Mouse (Mus musculus): ENCODE measurements around the gene Cd5l. TPM values are rescaled to one million over a fixed set of nuclear protein-coding genes. Genes with fewer than 3 reads are reported as not detected.

Cd5l gene
- polyA plus RNA-seq, 1 experiment: 0.55 TPM

DNA sequence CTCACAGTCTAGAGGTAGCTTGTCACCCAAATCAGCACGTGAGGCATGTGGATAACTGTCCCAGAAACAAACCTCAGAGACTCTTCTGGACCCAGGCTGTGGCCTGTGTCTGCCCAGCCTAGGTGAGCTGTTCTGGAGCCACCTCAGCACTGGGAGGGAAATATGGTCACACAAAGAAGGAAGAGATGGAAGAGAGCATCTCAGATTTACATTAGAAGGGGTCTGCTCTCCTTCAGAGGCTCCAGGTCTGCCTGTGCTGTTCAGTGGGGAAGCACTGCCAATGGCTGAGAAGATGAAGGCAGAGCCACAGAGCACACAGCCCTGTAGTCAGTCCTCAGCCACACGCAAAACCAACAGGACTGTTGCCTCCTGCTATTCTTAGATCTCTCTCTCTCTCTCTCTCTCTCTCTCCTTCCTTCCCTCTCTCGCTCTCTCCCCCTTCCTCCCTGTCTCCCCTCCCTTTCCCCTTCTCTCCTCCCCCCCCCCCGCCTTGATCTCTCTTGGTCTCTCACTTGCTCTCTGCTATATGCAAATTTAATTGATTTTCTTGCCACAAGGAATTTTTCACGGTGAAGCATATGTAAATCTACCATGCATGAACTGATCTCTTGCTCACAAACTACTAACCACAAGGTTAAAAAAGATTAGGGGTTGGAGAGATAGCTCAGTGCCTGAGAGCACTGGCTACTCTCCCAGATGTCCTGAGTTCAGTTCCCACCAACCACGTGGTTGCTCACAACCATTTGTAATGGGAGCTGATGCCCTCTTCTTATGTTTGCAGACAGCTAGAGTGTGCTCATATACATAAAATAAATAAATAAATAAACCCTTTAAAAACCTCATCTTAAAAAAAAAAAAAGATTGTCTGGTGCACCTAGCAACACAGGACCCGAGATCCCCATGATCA is 24.4 kb downstream of the Cd5l start:
- 62% methylated on average over 7 of the region's 7 CpGs for WGBS
- H3K27me3 ChIP-seq (replicated peaks; ENCODE audit: control insufficient read depth, insufficient read depth, low read length): no peaks in the 10 kb centered on the region
- no peaks in the 10 kb centered on the region for H3K36me3 ChIP-seq (ENCODE audit: control insufficient read depth, insufficient read depth, low read length)
- H3K27ac ChIP-seq (ENCODE audit: insufficient read depth, low read depth, low read length): no peak overlapping the region
- H3K4me3 ChIP-seq (ENCODE audit: insufficient read depth, low read depth, low read length): no peak overlapping the region
- TF ChIP-seq POLR2A (IDR thresholded peaks at IDR 0.05; ENCODE audit: low read depth, low read length) (no peak), CTCF (conservative IDR thresholded peaks at IDR 0.05; ENCODE audit: insufficient read depth, insufficient read length, low read depth, low read length) (no peak)
- DNase-seq: no peak
- H3K4me1 ChIP-seq (ENCODE audit: control insufficient read depth, insufficient read depth, low read length): peaks cover 6% of the 10 kb centered on the region

DNA sequence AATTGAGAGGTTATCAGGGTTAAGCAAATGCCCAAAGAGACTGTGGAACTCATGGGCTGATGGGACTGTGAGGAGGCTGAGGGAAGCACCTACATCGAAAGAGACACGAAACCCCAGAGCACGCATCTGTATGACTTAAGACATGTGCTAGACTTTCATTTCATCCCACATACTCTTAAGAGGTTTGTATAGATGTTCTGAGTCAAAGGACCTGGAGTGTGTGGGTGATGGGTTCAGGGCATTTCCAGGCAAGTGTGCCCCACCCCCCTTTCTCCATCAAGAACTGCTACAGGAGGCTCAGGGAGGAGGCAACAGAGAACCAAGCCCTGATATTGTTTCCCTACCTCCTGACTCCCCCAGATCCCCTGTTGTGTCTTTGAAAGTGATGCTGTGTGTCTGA is 25.6 kb downstream of the Cd5l start:
- Histone ChIP-seq H3K36me3 (ENCODE audit: control insufficient read depth, insufficient read depth, low read length) (no peaks in the 10 kb centered on the region), H3K4me1 (ENCODE audit: control insufficient read depth, insufficient read depth, low read length) (no peaks in the 10 kb centered on the region), H3K27ac (ENCODE audit: insufficient read depth, low read depth, low read length) (no peak overlapping the region), H3K27me3 (replicated peaks; ENCODE audit: control insufficient read depth, insufficient read depth, low read length) (no peaks in the 10 kb centered on the region), H3K4me3 (ENCODE audit: insufficient read depth, low read depth, low read length) (no peak overlapping the region)
- DNase-seq: no peak
- WGBS: 90% methylated on average over 3 of the region's 3 CpGs
- TF ChIP-seq CTCF (conservative IDR thresholded peaks at IDR 0.05; ENCODE audit: insufficient read depth, insufficient read length, low read depth, low read length) (no peak), POLR2A (IDR thresholded peaks at IDR 0.05; ENCODE audit: low read depth, low read length) (no peak)

DNA sequence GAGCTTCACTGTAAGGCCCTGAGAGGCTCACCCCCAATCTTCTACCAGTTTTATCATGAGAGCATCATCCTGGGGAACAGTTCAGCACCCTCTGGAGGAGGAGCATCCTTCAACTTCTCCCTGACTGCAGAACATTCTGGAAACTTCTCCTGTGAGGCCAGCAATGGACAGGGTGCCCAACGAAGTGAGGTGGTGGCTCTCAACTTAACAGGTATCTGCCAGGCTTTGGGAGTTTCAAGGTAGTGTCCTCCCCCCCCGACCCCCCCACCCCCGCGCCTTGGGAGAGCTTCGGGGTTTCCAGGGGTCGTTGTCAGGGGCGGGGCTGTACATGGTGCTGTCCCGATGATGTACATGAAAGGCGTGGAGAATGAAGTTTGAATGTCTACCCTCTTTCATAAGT is 27.4 kb downstream of the Cd5l start:
- no peaks in the 10 kb centered on the region for H3K4me1 ChIP-seq (ENCODE audit: control insufficient read depth, insufficient read depth, low read length)
- DNase-seq: no peak
- H3K36me3 ChIP-seq (ENCODE audit: control insufficient read depth, insufficient read depth, low read length): no peaks in the 10 kb centered on the region
- H3K4me3 ChIP-seq (ENCODE audit: insufficient read depth, low read depth, low read length): no peak overlapping the region
- WGBS: 84% methylated on average over 9 of the region's 9 CpGs
- no peak overlapping the region for H3K27ac ChIP-seq (ENCODE audit: insufficient read depth, low read depth, low read length)
- H3K27me3 ChIP-seq (replicated peaks; ENCODE audit: control insufficient read depth, insufficient read depth, low read length): no peaks in the 10 kb centered on the region
- no peak for TF ChIP-seq CTCF (conservative IDR thresholded peaks at IDR 0.05; ENCODE audit: insufficient read depth, insufficient read length, low read depth, low read length)
- no peak for TF ChIP-seq POLR2A (IDR thresholded peaks at IDR 0.05; ENCODE audit: low read depth, low read length)

DNA sequence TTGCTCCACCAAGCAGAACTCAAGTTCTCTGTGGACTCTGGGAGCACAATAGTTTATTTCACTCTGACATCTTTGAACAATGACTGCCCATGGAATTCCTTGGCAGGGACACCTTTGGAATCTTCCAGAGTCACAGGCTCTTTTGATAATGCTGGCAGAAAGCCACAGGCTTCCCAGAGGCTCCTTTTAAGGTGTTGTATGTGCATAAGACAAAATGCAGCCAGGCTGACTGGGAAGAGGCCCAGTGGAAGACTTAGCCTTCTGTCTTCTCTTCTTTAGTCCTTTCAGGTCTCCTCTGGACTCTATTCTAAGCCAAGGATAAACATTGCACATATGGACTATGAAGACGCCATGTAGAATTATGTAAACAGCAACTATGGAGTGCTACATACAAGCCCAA is 33.3 kb downstream of the Cd5l start:
- 84% methylated on average over 1 of the region's 1 CpGs for WGBS
- H3K4me1 ChIP-seq (ENCODE audit: control insufficient read depth, insufficient read depth, low read length): no peaks in the 10 kb centered on the region
- TF ChIP-seq POLR2A (IDR thresholded peaks at IDR 0.05; ENCODE audit: low read depth, low read length): no peak
- TF ChIP-seq CTCF (conservative IDR thresholded peaks at IDR 0.05; ENCODE audit: insufficient read depth, insufficient read length, low read depth, low read length): no peak
- no peak overlapping the region for H3K4me3 ChIP-seq (ENCODE audit: insufficient read depth, low read depth, low read length)
- DNase-seq: no peak
- no peaks in the 10 kb centered on the region for H3K27me3 ChIP-seq (replicated peaks; ENCODE audit: control insufficient read depth, insufficient read depth, low read length)
- no peak overlapping the region for H3K27ac ChIP-seq (ENCODE audit: insufficient read depth, low read depth, low read length)
- H3K36me3 ChIP-seq (ENCODE audit: control insufficient read depth, insufficient read depth, low read length): no peaks in the 10 kb centered on the region

DNA sequence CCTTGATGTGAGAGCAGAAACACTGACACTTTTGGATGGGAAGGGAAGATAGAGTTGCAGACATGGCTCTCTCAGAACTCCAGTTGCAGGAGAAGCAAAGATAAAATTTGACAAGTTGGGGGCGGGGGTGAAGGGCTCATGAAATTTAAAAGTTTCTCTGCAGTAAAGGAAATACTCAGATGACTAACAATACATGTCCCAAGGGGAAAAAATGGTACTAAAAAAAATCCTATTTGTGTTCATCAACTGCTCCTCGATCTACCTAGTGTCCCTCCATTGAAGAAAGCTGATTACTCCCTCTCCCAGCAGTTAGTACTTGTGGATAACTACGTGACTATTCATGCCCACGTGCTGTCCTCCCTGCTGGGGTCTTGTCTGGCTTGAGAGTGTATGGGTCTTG is 41.1 kb downstream of the Cd5l start:
- no peak overlapping the region for H3K27ac ChIP-seq (ENCODE audit: insufficient read depth, low read depth, low read length)
- H3K27me3 ChIP-seq (replicated peaks; ENCODE audit: control insufficient read depth, insufficient read depth, low read length): no peaks in the 10 kb centered on the region; the same call in 1 of the 2 replicates
- no peak for DNase-seq
- H3K4me1 ChIP-seq (ENCODE audit: control insufficient read depth, insufficient read depth, low read length): no peaks in the 10 kb centered on the region
- H3K4me3 ChIP-seq (ENCODE audit: insufficient read depth, low read depth, low read length): no peak overlapping the region
- 64% methylated on average over 4 of the region's 4 CpGs for WGBS
- TF ChIP-seq CTCF (conservative IDR thresholded peaks at IDR 0.05; ENCODE audit: insufficient read depth, insufficient read length, low read depth, low read length) (no peak), POLR2A (IDR thresholded peaks at IDR 0.05; ENCODE audit: low read depth, low read length) (no peak)
- no peaks in the 10 kb centered on the region for H3K36me3 ChIP-seq (ENCODE audit: control insufficient read depth, insufficient read depth, low read length)

DNA sequence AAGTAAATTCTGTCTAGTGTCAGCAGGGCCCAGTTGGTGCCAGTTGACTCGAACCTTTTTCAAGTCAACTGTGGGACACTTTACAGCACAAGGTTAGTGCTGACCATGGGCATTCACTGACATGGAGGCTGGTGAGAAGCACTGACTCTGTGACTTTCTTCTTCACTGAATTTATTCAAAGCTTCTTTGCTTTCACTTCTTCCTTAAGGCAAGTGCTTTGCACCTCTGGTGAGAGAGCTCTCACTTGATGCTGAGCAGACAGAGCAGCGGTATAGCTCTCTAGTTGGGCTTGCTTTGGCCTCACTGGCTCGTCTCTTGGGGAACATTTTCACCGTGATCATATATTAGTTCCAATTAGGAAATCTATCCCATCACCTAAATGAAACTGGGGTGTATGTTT is 42.2 kb downstream of the Cd5l start:
- Histone ChIP-seq H3K27ac (ENCODE audit: insufficient read depth, low read depth, low read length) (no peak overlapping the region), H3K36me3 (ENCODE audit: control insufficient read depth, insufficient read depth, low read length) (no peaks in the 10 kb centered on the region), H3K4me1 (ENCODE audit: control insufficient read depth, insufficient read depth, low read length) (no peaks in the 10 kb centered on the region), H3K4me3 (ENCODE audit: insufficient read depth, low read depth, low read length) (no peak overlapping the region), H3K27me3 (replicated peaks; ENCODE audit: control insufficient read depth, insufficient read depth, low read length) (no peaks in the 10 kb centered on the region; the same call in 1 of the 2 replicates)
- DNase-seq: no peak
- TF ChIP-seq POLR2A (IDR thresholded peaks at IDR 0.05; ENCODE audit: low read depth, low read length) (no peak), CTCF (conservative IDR thresholded peaks at IDR 0.05; ENCODE audit: insufficient read depth, insufficient read length, low read depth, low read length) (no peak)
- WGBS: 80% methylated on average over 4 of the region's 4 CpGs

DNA sequence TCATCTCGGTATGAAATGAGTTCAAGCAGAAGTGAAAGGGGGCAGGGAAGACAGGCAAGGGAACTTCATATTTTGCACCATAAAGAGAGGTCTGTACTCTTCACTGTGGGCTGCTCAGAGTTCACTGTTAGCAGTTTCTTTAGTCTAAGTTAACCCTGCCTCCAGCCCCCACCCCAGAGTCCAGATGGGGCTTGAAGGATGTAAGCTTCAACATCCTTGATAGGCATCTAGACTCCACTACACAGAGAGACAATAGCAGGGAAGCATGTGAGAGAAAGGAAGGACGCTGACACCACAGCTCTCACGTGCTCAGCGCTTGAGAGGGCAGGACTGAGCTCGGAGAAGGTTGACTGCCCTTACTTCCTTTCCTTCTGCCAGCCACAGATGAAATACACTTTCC is 43.6 kb downstream of the Cd5l start:
- WGBS: 26% methylated on average over 5 of the region's 5 CpGs
- Histone ChIP-seq H3K27ac (ENCODE audit: insufficient read depth, low read depth, low read length) (no peak overlapping the region), H3K36me3 (ENCODE audit: control insufficient read depth, insufficient read depth, low read length) (no peaks in the 10 kb centered on the region), H3K27me3 (replicated peaks; ENCODE audit: control insufficient read depth, insufficient read depth, low read length) (no peaks in the 10 kb centered on the region; the same call in 1 of the 2 replicates), H3K4me1 (ENCODE audit: control insufficient read depth, insufficient read depth, low read length) (no peaks in the 10 kb centered on the region), H3K4me3 (ENCODE audit: insufficient read depth, low read depth, low read length) (no peak overlapping the region)
- no peak for DNase-seq
- TF ChIP-seq CTCF (conservative IDR thresholded peaks at IDR 0.05; ENCODE audit: insufficient read depth, insufficient read length, low read depth, low read length): no peak
- no peak for TF ChIP-seq POLR2A (IDR thresholded peaks at IDR 0.05; ENCODE audit: low read depth, low read length)

Data from kidney, adult 2 months (tissue).